Mouse (Mus musculus): ENCODE results near the gene Misp.

The Misp gene

DNA sequence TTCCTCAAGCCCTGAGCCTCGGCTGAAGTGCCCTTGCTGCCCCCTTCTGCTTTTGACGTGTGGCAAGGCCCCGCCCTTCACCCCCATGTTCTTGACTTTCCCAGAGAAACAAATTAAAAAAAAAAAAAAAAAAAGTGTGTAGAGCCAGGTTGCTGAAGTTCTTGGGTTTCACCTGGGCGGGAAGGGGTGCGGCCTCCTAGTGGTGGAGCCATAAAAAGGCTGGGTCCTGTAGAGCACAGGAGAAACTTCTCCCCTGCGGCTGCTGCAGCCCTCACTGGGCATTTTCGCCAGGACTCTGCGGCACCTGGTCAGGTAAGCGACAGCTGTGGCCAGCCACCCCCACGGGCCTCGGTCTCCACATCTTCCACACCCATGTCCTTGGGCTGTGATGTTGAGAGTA, at the start of gene Misp:
TSS of gene Misp (plus strand) at position 208 of the 400 bp plus-strand sequence.
- DNase-seq (ENCODE audit: low read depth, low spot score), result no peak

DNA sequence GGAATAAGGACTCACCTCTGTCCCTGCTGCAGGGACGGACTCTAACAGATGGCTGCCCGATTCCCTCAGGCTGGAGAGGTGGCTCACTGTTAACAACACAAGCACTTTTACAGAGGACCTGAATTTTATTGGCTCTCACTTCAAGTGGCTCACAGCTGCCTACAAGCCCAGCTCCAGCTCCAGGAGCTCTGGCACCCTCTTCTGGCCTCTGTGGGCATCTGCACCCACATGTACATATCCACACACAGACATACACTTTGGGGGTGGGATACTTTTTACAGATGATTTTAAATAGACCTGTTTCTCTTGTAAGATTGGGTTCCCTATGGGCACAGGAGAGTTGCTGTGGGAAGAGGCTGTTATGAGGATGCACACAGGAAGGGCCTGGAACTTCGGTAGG, 48.5 kb upstream of the Misp start:
- DNase-seq (ENCODE audit: low read depth, low spot score), result no peak

GRCm38 (mm10) chr10:79773208-79773607, 47.6 kb upstream of the Misp start:
- no peak for DNase-seq (ENCODE audit: low read depth, low spot score)

DNA sequence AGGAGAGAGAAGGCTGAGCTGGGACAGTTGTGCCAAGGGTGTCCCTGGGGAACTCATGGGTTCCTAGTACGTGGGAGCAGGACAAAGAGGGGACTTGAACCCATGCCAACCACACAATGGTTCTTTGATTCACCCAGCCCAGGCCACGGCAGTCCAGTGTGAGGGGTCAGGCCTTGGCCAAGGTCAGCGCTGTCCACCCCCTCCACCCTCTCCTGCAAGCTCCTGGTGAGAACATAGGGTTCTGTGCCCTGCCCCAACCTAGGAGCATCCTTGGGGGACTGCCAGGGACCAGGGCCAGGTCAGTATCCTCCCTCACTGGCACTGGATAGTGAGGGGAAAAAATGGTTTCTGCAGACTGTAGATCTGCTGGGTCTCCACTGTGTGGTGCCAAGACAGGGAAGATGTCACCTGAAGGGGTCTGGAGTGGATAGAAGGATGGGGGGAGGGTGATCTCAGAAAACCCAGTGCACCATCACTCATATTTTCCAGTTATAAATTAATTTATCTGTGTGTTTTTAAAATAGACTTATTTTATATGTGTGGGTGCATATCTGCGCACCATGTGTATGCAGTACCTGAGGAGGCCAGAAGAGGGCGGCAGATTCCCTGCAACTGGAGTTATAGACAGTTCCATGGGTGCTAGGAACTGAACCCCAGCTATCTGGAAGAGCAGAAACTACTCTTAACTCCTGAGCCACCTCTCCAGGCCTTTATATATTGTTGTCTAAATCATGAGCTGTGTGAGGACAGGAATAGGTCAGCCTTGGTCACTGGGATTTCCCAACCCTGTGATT, 46.1 kb upstream of the Misp start:
- no peak for DNase-seq (ENCODE audit: low read depth, low spot score)

DNA sequence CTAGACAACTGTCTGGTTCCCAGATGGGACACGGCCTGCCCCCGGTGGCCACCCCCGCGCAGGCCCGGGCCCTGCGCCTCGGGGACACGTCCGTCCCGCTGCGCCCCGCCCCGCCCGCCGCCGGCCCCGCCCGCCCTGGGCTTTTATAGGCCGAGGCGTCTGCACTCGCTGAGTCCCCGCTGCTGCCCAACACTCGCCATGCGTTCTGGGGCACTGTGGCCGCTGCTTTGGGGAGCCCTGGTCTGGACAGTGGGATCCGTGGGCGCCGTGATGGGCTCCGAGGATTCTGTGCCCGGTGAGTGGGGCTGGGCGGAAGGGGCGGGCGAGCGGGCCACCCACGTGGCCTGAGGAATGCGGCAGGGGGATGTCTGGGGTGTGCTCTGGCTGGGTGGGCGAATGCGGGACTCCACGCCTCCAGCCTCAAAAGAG, 43.7 kb upstream of the Misp start, which contains the start of gene Fstl3:
TSS of gene Fstl3 (plus strand) at position 170 of the 429 bp plus-strand sequence.
- DNase-seq (ENCODE audit: low read depth, low spot score), result no peak

- no peak for DNase-seq (ENCODE audit: low read depth, low spot score)
Observed at GRCm38 (mm10) chr10:79778006-79778405, 42.8 kb upstream of the Misp start.

- DNase-seq (ENCODE audit: low read depth, low spot score), result no peak
Observed at GRCm38 (mm10) chr10:79779193-79779592, 41.6 kb upstream of the Misp start.

GRCm38 (mm10) chr10:79779784-79780663, 40.8 kb upstream of the Misp start:
- peak; percentile 90 for DNase-seq (ENCODE audit: low read depth, low spot score)

GRCm38 (mm10) chr10:79780664-79781015, 40.1 kb upstream of the Misp start:
- DNase-seq (ENCODE audit: low read depth, low spot score), result peak; percentile 62

- DNase-seq (ENCODE audit: low read depth, low spot score), result no peak
Observed at GRCm38 (mm10) chr10:79781139-79781538, 39.6 kb upstream of the Misp start.

- DNase-seq (ENCODE audit: low read depth, low spot score), result no peak
Observed at GRCm38 (mm10) chr10:79781956-79782355, 38.8 kb upstream of the Misp start.

- no peak for DNase-seq (ENCODE audit: low read depth, low spot score)
Observed at GRCm38 (mm10) chr10:79783050-79783449, 37.7 kb upstream of the Misp start.

DNA sequence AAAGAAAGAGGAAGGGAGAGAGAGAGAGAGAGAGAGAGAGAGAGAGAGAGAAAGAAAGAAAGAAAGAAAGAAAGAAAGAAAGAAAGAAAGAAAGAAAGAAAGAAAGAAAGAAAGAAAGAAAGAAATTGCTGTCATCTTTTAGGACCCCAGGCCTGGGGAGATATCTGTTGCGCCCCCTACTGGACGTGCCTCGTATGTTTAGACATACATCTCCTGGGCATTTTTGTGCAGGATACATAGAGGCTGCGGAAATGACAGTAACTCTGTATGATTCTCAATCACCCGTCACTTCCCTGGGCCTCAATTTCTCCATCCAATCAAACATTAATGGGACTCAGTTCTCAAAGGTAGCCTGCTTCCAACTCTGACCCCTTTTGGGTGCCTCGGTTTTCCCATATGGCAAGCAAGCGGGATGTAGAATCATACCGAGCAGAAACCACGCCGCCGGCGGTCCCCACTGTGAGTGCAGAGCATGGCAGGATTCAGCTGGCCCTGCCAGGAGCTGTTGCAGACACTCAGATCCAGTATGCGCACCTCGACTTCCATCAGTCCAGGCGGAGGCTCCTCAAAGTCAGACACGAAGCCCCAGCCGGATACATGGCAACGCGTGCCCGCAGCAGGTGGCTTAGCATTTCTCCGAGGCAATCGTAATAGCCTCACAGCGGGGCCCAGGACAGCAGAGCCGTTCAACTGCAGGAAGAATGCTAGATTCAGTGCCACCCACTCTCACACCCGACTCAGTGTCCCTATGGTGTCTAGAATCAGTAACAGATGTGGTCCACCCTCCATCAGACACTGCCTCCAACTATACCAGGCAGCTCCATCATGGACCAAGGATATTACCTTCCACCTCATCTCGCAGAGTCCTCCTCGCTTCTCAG, 36.6 kb upstream of the Misp start:
- no peak for DNase-seq (ENCODE audit: low read depth, low spot score)

- no peak for DNase-seq (ENCODE audit: low read depth, low spot score)
Observed at GRCm38 (mm10) chr10:79788386-79789158, 32.2 kb upstream of the Misp start.

GRCm38 (mm10) chr10:79789581-79789980, 31.2 kb upstream of the Misp start:
- no peak for DNase-seq (ENCODE audit: low read depth, low spot score)

GRCm38 (mm10) chr10:79790861-79791260, 29.9 kb upstream of the Misp start, which contains the start of gene Prss57:
Gene Prss57, minus strand, starts transcription at chr10:79790961.
- DNase-seq (ENCODE audit: low read depth, low spot score), result no peak

- no peak for DNase-seq (ENCODE audit: low read depth, low spot score)
Observed at GRCm38 (mm10) chr10:79792339-79793040, 28.3 kb upstream of the Misp start.

DNA sequence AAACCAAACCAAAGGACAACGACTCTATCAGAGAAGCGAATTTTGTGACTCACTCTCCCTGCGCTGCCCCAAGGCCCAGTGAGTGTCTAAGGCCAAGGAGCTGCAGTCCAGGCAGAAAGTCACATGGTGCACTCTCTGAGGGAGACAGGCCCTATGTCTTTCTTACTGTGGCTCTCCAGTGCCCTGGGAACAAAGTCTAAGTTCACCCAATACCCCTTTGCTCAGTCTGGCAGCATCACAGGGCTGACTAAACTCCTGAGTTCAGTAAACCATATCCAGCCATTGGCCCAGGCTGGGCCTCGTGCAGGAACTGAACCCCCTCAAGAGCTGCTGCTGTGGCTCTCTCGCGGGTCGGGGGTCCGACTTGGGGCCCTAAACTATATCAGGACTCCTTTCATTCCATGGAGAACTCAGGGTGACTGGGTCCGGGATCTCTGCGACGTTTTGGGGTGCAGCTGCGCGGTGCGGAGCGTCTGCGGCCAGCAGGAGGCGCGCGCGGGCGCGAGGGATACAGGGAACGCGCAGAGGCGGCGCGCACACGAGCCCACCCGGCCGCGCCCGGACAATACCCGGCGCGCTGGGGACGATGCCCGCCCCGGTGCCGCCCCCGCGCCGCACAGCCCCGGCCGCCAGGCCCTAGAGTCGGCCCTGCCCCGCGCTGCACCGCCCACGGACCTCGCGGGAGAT, 27.6 kb upstream of the Misp start, which contains the start of gene Palm:
TSS of gene Palm (plus strand) at position 522 of the 687 bp plus-strand sequence.
- DNase-seq (ENCODE audit: low read depth, low spot score), result no peak

DNA sequence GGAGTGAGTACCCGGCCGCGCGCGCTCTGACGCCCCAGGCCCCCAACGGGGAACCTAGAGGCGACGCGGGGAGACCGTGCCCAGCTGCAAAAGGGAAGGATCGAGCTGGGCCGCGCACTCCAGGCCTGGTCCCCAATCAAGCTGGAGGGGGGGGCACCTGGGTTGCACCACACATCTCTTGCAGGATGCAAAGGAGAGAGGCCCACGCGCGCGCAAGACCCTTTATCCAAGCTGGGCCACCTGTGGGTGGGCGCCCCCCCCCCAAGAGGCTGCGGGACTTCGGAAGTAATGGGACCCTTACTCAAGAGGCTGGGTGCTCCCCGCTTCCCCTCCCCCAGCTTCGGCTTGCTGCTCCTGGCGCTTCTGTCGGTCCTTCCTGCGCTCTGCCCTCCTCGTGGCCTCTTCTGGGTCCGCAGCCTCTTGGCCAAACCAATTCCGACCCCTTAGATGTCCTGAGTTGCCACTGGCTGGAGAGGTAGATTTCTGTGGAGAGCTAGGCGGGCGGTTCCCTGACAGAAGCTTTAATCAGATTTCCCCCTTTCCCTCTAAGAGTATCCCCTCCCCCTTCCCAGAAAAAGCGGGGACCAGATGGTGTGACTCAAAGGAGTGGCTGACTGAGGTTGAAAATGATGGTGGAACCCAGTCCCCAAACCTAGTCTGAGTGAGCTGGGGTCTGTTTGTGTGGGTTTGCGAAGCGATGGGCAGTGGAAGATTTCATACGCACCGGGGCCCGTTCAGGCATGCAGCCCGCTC, 26.9 kb upstream of the Misp start:
- no peak for DNase-seq (ENCODE audit: low read depth, low spot score)
